Mouse (Mus musculus) ES-Bruce4 (cell line): Measurements from ENCODE around the gene Pkn2. TPM values are rescaled to one million over a fixed set of nuclear protein-coding genes. Genes with fewer than 3 reads are reported as not detected.

Experiments
- H3K27ac ChIP-seq: 2 replicates; pipeline ENCODE4 v1.5.1; 2012; ENCODE audit warnings: low read length, inconsistent platforms; ENCODE audit not compliant: insufficient read depth
- H3K27me3 ChIP-seq: 2 replicates; pipeline ENCODE4 v1.6.1; 2012; ENCODE audit warnings: mild to moderate bottlenecking, low read length, inconsistent platforms; ENCODE audit not compliant: control insufficient read depth, poor library complexity, insufficient read depth, severe bottlenecking
- H3K36me3 ChIP-seq: 2 replicates; pipeline ENCODE4 v1.6.1; 2012; ENCODE audit warnings: inconsistent platforms, mild to moderate bottlenecking, low read length, moderate library complexity; ENCODE audit not compliant: control insufficient read depth, poor library complexity, insufficient read depth, severe bottlenecking
- H3K4me1 ChIP-seq: one replicate; pipeline ENCODE4 v1.8.1; 2011; ENCODE audit warnings: low read length; ENCODE audit not compliant: control insufficient read depth, insufficient read depth
- H3K4me3 ChIP-seq: 2 replicates; pipeline ENCODE4 v1.5.1; 2011; ENCODE audit warnings: low read depth, mild to moderate bottlenecking, low read length
- H3K9ac ChIP-seq: 2 replicates; pipeline ENCODE4 v1.6.1; 2012; ENCODE audit warnings: low read depth, mild to moderate bottlenecking, inconsistent platforms; ENCODE audit not compliant: poor library complexity, severe bottlenecking
- H3K9me3 ChIP-seq: replicated peaks from 2 replicates; pipeline ENCODE4 v1.6.1; 2012; ENCODE audit warnings: mild to moderate bottlenecking, low read length, inconsistent platforms; ENCODE audit not compliant: control insufficient read depth, poor library complexity, insufficient read depth, severe bottlenecking
- CTCF ChIP-seq: IDR thresholded peaks from one replicate; pipeline ENCODE4 v1.8.1; 2011; ENCODE audit warnings: low read depth, low read length
- EP300 ChIP-seq: IDR thresholded peaks from 2 replicates; pipeline ENCODE4 v1.6.1; 2011; ENCODE audit warnings: low read depth, low read length; ENCODE audit not compliant: insufficient read depth
- POLR2A ChIP-seq: IDR thresholded peaks from one replicate; pipeline ENCODE4 v1.8.1; 2011; ENCODE audit warnings: low read length; ENCODE audit not compliant: insufficient read depth
- polyA plus RNA-seq: library from polyadenylated mRNA; stranded (reverse); fragments of >200 nt; gene quantifications from 2 replicates; pipeline ENCODE4 v1.2.4, GENCODE M21; 2011; ENCODE audit warnings: low read depth; ENCODE audit not compliant: missing spikeins, insufficient read depth, insufficient read length

Pkn2 gene
- polyA plus RNA-seq, 1 experiment: 108 TPM

- H3K4me3 ChIP-seq: no peak overlapping the region
- no peaks in the 10 kb centered on the region for H3K27me3 ChIP-seq
- H3K9ac ChIP-seq: no peak overlapping the region
- no peaks in the 10 kb centered on the region for H3K36me3 ChIP-seq
- H3K4me1 ChIP-seq: no peaks in the 10 kb centered on the region
- no peak overlapping the region for H3K27ac ChIP-seq
- no peaks in the 10 kb centered on the region for H3K9me3 ChIP-seq
- no peak for TF ChIP-seq CTCF
- no peak for TF ChIP-seq POLR2A
- TF ChIP-seq EP300: no peak
Measured at GRCm38 (mm10) chr3:142917171-142917570, 35.4 kb upstream of the Pkn2 start.

- H3K9ac ChIP-seq: no peak overlapping the region
- no peaks in the 10 kb centered on the region for H3K27me3 ChIP-seq
- no peaks in the 10 kb centered on the region for H3K4me1 ChIP-seq
- no peaks in the 10 kb centered on the region for H3K36me3 ChIP-seq
- H3K27ac ChIP-seq: no peak overlapping the region
- no peak overlapping the region for H3K4me3 ChIP-seq
- H3K9me3 ChIP-seq: no peaks in the 10 kb centered on the region
- no peak for TF ChIP-seq CTCF
- no peak for TF ChIP-seq POLR2A
- no peak for TF ChIP-seq EP300
Measured at GRCm38 (mm10) chr3:142913295-142913694, 31.5 kb upstream of the Pkn2 start.

GRCm38 (mm10) chr3:142899683-142900082, 17.9 kb upstream of the Pkn2 start:
- Histone ChIP-seq H3K36me3 (no peaks in the 10 kb centered on the region), H3K4me1 (no peaks in the 10 kb centered on the region), H3K9me3 (0 out of 2 replicates have a peak, but pooled peaks cover 5% of the 10 kb centered on the region), H3K4me3 (no peak overlapping the region), H3K27ac (no peak overlapping the region), H3K27me3 (no peaks in the 10 kb centered on the region), H3K9ac (no peak overlapping the region)
- TF ChIP-seq CTCF: no peak
- no peak for TF ChIP-seq POLR2A
- no peak for TF ChIP-seq EP300

- TF ChIP-seq EP300 (no peak), POLR2A (no peak), CTCF (no peak)
- H3K9me3 ChIP-seq: 0 out of 2 replicates have a peak, but pooled peaks cover 2% of the 10 kb centered on the region
- no peak overlapping the region for H3K4me3 ChIP-seq
- H3K36me3 ChIP-seq: no peaks in the 10 kb centered on the region
- H3K27ac ChIP-seq: no peak overlapping the region
- H3K4me1 ChIP-seq: no peaks in the 10 kb centered on the region
- no peak overlapping the region for H3K9ac ChIP-seq
- no peaks in the 10 kb centered on the region for H3K27me3 ChIP-seq
Measured at GRCm38 (mm10) chr3:142898949-142899396, 17.2 kb upstream of the Pkn2 start.

GRCm38 (mm10) chr3:142890442-142890841, 8.6 kb upstream of the Pkn2 start:
- Histone ChIP-seq H3K36me3 (no peaks in the 10 kb centered on the region), H3K4me3 (no peak overlapping the region)
- no peak for TF ChIP-seq POLR2A
- no peak for TF ChIP-seq CTCF
- TF ChIP-seq EP300: no peak

GRCm38 (mm10) chr3:142886963-142887362, 5.2 kb upstream of the Pkn2 start:
- H3K27me3 ChIP-seq: no peaks in the 10 kb centered on the region
- no peaks in the 10 kb centered on the region for H3K9me3 ChIP-seq
- no peaks in the 10 kb centered on the region for H3K4me1 ChIP-seq
- H3K36me3 ChIP-seq: no peaks in the 10 kb centered on the region
- H3K27ac ChIP-seq: no peak overlapping the region
- TF ChIP-seq CTCF: no peak
- no peak for TF ChIP-seq EP300
- no peak for TF ChIP-seq POLR2A
- no peak overlapping the region for H3K4me3 ChIP-seq
- H3K9ac ChIP-seq: no peak overlapping the region

More at GRCm38 (mm10) chr3:142890442-142890841, 8.6 kb upstream of the Pkn2 start:
- no peaks in the 10 kb centered on the region for H3K27me3 ChIP-seq
- no peak overlapping the region for H3K27ac ChIP-seq
- H3K9ac ChIP-seq: no peak overlapping the region
- no peaks in the 10 kb centered on the region for H3K4me1 ChIP-seq
- H3K9me3 ChIP-seq: no peaks in the 10 kb centered on the region
